Mouse (Mus musculus): ENCODE data around the gene Hoxd4. TPM values are rescaled to one million over a fixed set of nuclear protein-coding genes. Genes with fewer than 3 reads are reported as not detected.

Hoxd4 gene
- polyA plus RNA-seq, 1 experiment = 61.2 TPM

DNA sequence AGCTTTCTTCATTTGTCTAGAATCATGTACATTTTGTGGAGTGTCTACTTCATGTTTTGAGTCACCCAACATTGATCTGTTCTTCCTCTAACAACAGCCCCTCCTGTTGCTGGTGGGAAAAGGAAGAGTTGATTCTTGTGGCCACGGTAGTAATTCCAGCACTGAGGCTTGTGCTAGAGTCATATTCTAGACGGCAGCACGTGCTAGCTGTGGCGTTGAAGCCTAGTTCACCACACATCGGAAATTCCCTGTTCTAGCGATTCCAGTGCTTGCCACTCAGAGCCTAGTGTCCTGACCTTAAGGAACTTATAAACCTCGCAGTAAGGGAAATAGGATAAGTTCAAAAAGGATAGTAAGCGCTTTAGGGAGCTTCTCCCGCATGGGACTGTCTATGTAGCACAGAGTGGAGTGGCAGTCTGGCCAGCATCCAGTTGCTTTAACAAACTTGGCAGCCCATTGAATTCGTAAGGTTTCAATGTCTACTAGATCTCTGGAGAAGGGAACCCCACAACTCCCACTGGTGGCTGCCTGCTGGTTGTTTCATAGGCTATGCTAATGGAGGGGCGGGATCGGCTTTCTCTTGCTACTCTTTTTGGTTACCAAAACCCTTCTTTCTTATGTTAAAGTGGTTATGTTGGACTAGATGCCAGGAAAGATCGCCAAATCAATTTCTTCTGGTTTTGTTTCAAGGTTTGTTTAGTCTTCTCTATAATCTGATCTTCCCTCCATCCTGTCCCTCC lies 66.0 kb downstream of the Hoxd4 start:
- DNase-seq (ENCODE audit: low spot score) = no peak

Other genes with a start within 250 kb of the Hoxd4 start
- gene Lnpk, start 132.5 kb upstream of the Hoxd4 start, polyA plus RNA-seq (2012; rRNA removed) = 8.9 and 9.3 TPM in 2 replicates
- 0.56 and 1.1 TPM in 2 replicates for gene Evx2, start 52.4 kb upstream of the Hoxd4 start, polyA plus RNA-seq (2012; rRNA removed)
- gene Hoxd13, start 43.6 kb upstream of the Hoxd4 start, polyA plus RNA-seq (2012; rRNA removed) = 15.4 and 17.9 TPM in 2 replicates
- gene Hoxd12, start 36.9 kb upstream of the Hoxd4 start, polyA plus RNA-seq (2012; rRNA removed) = 2.3 and 2.6 TPM in 2 replicates
- 8.1 and 8.9 TPM in 2 replicates for gene Hoxd11, start 32.4 kb upstream of the Hoxd4 start, polyA plus RNA-seq (2012; rRNA removed)
- 13.5 and 14.9 TPM in 2 replicates for gene Hoxd10, start 20.0 kb upstream of the Hoxd4 start, polyA plus RNA-seq (2012; rRNA removed)
- 9.1 and 12.2 TPM in 2 replicates for gene Hoxd9, start 14.2 kb upstream of the Hoxd4 start, polyA plus RNA-seq (2012; rRNA removed)
- gene Hoxd8, start 7.3 kb upstream of the Hoxd4 start, polyA plus RNA-seq (2012; rRNA removed) = 19.5 and 23.1 TPM in 2 replicates
- gene Hoxd3, start within 50 bp of the Hoxd4 start, polyA plus RNA-seq (2012; rRNA removed) = 2.6 and 2.7 TPM in 2 replicates
- gene Gm28230, start 14.8 kb downstream of the Hoxd4 start, polyA plus RNA-seq (2012; rRNA removed) = 8.8 and 10.0 TPM in 2 replicates
- 0.04 TPM in 1 of 2 replicates, not detected in the other for gene Hoxd1, start 51.1 kb downstream of the Hoxd4 start, polyA plus RNA-seq (2012; rRNA removed)
- 46.7 and 52.5 TPM in 2 replicates for gene Mtx2, start 113.9 kb downstream of the Hoxd4 start, polyA plus RNA-seq (2012; rRNA removed)